Mouse (Mus musculus): ENCODE measurements at regions not wholly inside any gene's neighbourhood (a gene's known extent, or its start where the extent isn't known, plus 50 kb on each side); places are given as distances from the start of the nearest gene placed in this dataset.

DNA sequence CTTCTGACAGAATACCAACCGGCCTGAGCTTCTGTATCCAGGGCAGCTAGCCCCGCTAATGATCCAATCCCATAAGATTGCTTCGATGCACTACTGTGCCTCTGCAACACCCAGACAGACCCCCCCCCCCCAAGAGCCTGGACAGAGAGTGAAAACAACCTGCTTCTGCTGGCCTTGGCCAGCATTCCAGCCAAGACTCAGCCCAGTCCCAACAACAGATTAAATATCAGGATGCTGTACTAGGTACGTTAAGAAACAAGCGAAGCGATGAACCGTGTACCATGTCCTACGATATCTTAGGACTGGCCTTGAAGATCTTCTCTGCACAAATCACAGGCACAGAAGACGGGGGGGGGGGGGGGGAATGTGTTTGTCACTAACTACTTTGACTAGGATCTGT lies 145.8 kb downstream of the B3glct start:
- no peak for TF ChIP-seq CTCF (IDR thresholded peaks at IDR 0.05; ENCODE audit: low read depth, low read length)
- no peak for TF ChIP-seq GATA1 (IDR thresholded peaks at IDR 0.05; ENCODE audit: borderline replicate concordance, low read length)
- no peak for TF ChIP-seq POLR2AphosphoS5 (IDR thresholded peaks at IDR 0.05; ENCODE audit: insufficient replicate concordance, low read depth, low read length)
- no peak for TF ChIP-seq TAL1 (conservative IDR thresholded peaks at IDR 0.05; ENCODE audit: low read depth, low read length)

All from G1E (cell line).